Mouse (Mus musculus) liver, embryonic 14.5 days (tissue): ENCODE results near the gene Hadha. TPM values are rescaled to one million over a fixed set of nuclear protein-coding genes. Genes with fewer than 3 reads are reported as not detected.

Experiments used
- ATAC-seq: fragments of 200-750 bp; cut with Nextera tagmentation; 2 replicates; pipeline ENCODE4 v1.8.0; 2017; ENCODE audit warnings: moderate number of reproducible peaks, mild to moderate bottlenecking, moderate library complexity; ENCODE audit not compliant: insufficient read depth
- DNase-seq, 3 experiments: peaks; one replicate each; pipeline ENCODE4 v3.0.0-alpha.2; 2012 to 2013; ENCODE audit warnings: low read depth in 3 of 3, low spot score in 3 of 3
- H3K27ac ChIP-seq: fragments of 300-500 bp; sonication (generic); 2 replicates; pipeline ENCODE4 v1.5.1; 2014; ENCODE audit warnings: moderate library complexity, mild to moderate bottlenecking, control low read depth, inconsistent platforms
- H3K27me3 ChIP-seq: fragments of 300-500 bp; sonication (generic); 2 replicates; pipeline ENCODE4 v1.6.1; 2014; ENCODE audit warnings: mild to moderate bottlenecking, low read length, moderate library complexity; ENCODE audit not compliant: control insufficient read depth, insufficient read depth
- H3K36me3 ChIP-seq: fragments of 300-500 bp; sonication (generic); replicated peaks from 2 replicates; pipeline ENCODE4 v1.6.1; 2014; ENCODE audit warnings: low read depth; ENCODE audit not compliant: control insufficient read depth, insufficient read depth
- H3K4me1 ChIP-seq, 2 experiments: fragments of 200-500 bp in 1 of 2; fragments of 300-500 bp in 1 of 2; sonication (generic) in 1 of 2; replicated peaks; 2 replicates each; pipeline ENCODE4 v1.6.1; 2012 to 2014; ENCODE audit warnings: antibody characterized with exemption in 1 of 2, inconsistent platforms in 1 of 2, low read length in 1 of 2; ENCODE audit not compliant: control insufficient read depth in 2 of 2, insufficient read depth in 2 of 2
- H3K4me2 ChIP-seq: fragments of 300-500 bp; sonication (generic); 2 replicates; pipeline ENCODE4 v1.6.1; 2014; ENCODE audit warnings: low read depth, mild to moderate bottlenecking, control low read depth, moderate library complexity
- H3K4me3 ChIP-seq, 2 experiments: fragments of 200-500 bp in 1 of 2; fragments of 300-500 bp in 1 of 2; sonication (generic) in 1 of 2; 2 replicates each; pipeline ENCODE4 v1.5.1; 2012 to 2014; ENCODE audit warnings: low read depth in 2 of 2, low read length in 2 of 2, mild to moderate bottlenecking in 2 of 2, control low read depth in 1 of 2, inconsistent platforms in 1 of 2, moderate library complexity in 1 of 2; ENCODE audit not compliant: insufficient read depth in 1 of 2
- H3K9ac ChIP-seq: fragments of 300-500 bp; sonication (generic); replicated peaks from 2 replicates; pipeline ENCODE4 v1.6.1; 2014; ENCODE audit warnings: mild to moderate bottlenecking, control low read depth, moderate library complexity
- H3K9me3 ChIP-seq: fragments of 300-500 bp; sonication (generic); 2 replicates; pipeline ENCODE4 v1.6.1; 2016; ENCODE audit warnings: low read length, mixed read lengths; ENCODE audit not compliant: control insufficient read depth
- CTCF ChIP-seq: IDR thresholded peaks from 2 replicates; pipeline ENCODE4 v1.5.1; 2016; ENCODE audit warnings: antibody characterized with exemption, low read depth, control low read depth
- EP300 ChIP-seq: IDR thresholded peaks from 2 replicates; pipeline ENCODE4 v1.6.1; 2016; ENCODE audit warnings: antibody characterized with exemption, low read depth
- WGBS: fragments of 180-500 bp; shearing (Covaris S2); extraction: QIAGEN DNeasy Blood & Tissue Kit; methylation state at CpG from one replicate; pipeline ENCODE4 v1.1.7; 2014; ENCODE audit not compliant: insufficient replicate concordance; 5-methylcytosine and 5-hydroxymethylcytosine counted together
- polyA plus RNA-seq, 2 experiments: library from polyadenylated mRNA; depleted of rRNA in 1 of 2; stranded (reverse) in 1 of 2; unstranded in 1 of 2; fragments of >200 nt; fragmentation: Nextera tagmentation in 1 of 2; extraction: Ambion mirVana in 1 of 2; gene quantifications; 2 replicates each; pipeline versions ENCODE4 v1.2.1 to v1.2.3; 2012 to 2014

The Hadha gene
- 28.3 and 40.0 TPM in 2 replicates for polyA plus RNA-seq (2012; rRNA removed)
- 73.9 and 84.9 TPM in 2 replicates for polyA plus RNA-seq (2014; fragmentation: Nextera tagmentation; extraction: Ambion mirVana)

GRCm38 (mm10) chr5:30154474-30155394 lies at the start of gene Hadha, which contains the start of gene Hadhb:
TSS of gene Hadha (minus strand) at chr5:30155162.
TSS of gene Hadhb (plus strand) at chr5:30155248.
- ATAC-seq: peak; percentile 92
- Histone ChIP-seq H3K9ac (peak within 1 kb of the TSS; percentile 84), H3K4me3 (peak within 1 kb of the TSS; percentile 75 to 93), H3K27ac (peak within 1 kb of the TSS; percentile 73), H3K4me1 (peaks cover 6% of the 10 kb centered on the region in 2 experiments), H3K4me2 (peak within 1 kb of the TSS; percentile 90), H3K36me3 (no peaks in the 10 kb centered on the region), H3K9me3 (no peaks in the 10 kb centered on the region), H3K27me3 (no peaks in the 10 kb centered on the region)
- under 1% methylated on average over 53 of the region's 53 CpGs for WGBS
- TF ChIP-seq CTCF (no peak), EP300 (peak; percentile 77)
- peak; percentile 81 to 85 (median 81) for DNase-seq

- Histone ChIP-seq H3K27ac (no peak overlapping the region), H3K36me3 (no peaks in the 10 kb centered on the region), H3K4me2 (no peak overlapping the region), H3K4me1 (0 out of 4 replicates have a peak, but pooled peaks cover 0 to 2% of the 10 kb centered on the region in 2 experiments), H3K27me3 (no peaks in the 10 kb centered on the region), H3K9me3 (no peaks in the 10 kb centered on the region), H3K9ac (no peak overlapping the region), H3K4me3 (no peak overlapping the region)
- WGBS: 14% methylated on average over 1 of the region's 1 CpGs
- ATAC-seq (no peak), DNase-seq (no peak)
- TF ChIP-seq EP300 (no peak), CTCF (no peak)
Observed at GRCm38 (mm10) chr5:30204441-30204840, 49.5 kb upstream of the Hadha start.

- H3K4me2 ChIP-seq: no peak overlapping the region
- H3K9me3 ChIP-seq: no peaks in the 10 kb centered on the region
- no peak for TF ChIP-seq CTCF
- no peaks in the 10 kb centered on the region for H3K36me3 ChIP-seq
- no peak for ATAC-seq
- H3K27ac ChIP-seq: no peak overlapping the region
- DNase-seq: no peak
- H3K4me1 ChIP-seq: 0 out of 4 replicates have a peak, but pooled peaks cover 0 to 2% of the 10 kb centered on the region in 2 experiments
- no peaks in the 10 kb centered on the region for H3K27me3 ChIP-seq
- 57% methylated on average over 10 of the region's 10 CpGs for WGBS
- H3K4me3 ChIP-seq: no peak overlapping the region
- H3K9ac ChIP-seq: no peak overlapping the region
Observed at GRCm38 (mm10) chr5:30203216-30203885, 48.4 kb upstream of the Hadha start.

- H3K4me3 ChIP-seq: no peak overlapping the region
- no peaks in the 10 kb centered on the region for H3K9me3 ChIP-seq
- no peak for ATAC-seq
- no peak overlapping the region for H3K27ac ChIP-seq
- H3K9ac ChIP-seq: no peak overlapping the region
- H3K4me2 ChIP-seq: no peak overlapping the region
- 0 out of 4 replicates have a peak, but pooled peaks cover 0 to 3% of the 10 kb centered on the region in 2 experiments for H3K4me1 ChIP-seq
- DNase-seq: no peak
- WGBS: 62% methylated on average over 7 of the region's 7 CpGs
- no peaks in the 10 kb centered on the region for H3K36me3 ChIP-seq
- H3K27me3 ChIP-seq: no peaks in the 10 kb centered on the region
- TF ChIP-seq EP300 (no peak), CTCF (no peak)
Observed at GRCm38 (mm10) chr5:30202221-30202620, 47.3 kb upstream of the Hadha start.

- WGBS: 33% methylated on average over 5 of the region's 5 CpGs
- H3K4me1 ChIP-seq: 0 out of 4 replicates have a peak, but pooled peaks cover 0 to 3% of the 10 kb centered on the region in 2 experiments
- ATAC-seq: no peak
- DNase-seq: no peak
- no peaks in the 10 kb centered on the region for H3K9me3 ChIP-seq
- H3K36me3 ChIP-seq: no peaks in the 10 kb centered on the region
- no peak overlapping the region for H3K27ac ChIP-seq
- no peaks in the 10 kb centered on the region for H3K27me3 ChIP-seq
- H3K9ac ChIP-seq: no peak overlapping the region
- no peak overlapping the region for H3K4me3 ChIP-seq
- no peak overlapping the region for H3K4me2 ChIP-seq
- TF ChIP-seq EP300 (no peak), CTCF (peak; percentile 73)
Observed at GRCm38 (mm10) chr5:30201521-30201920, 46.6 kb upstream of the Hadha start.
